Mouse (Mus musculus): ENCODE measurements around the gene Rest.
A peak's percentile ranks its signal among the peaks of the same experiment; 100 is the strongest.

GRCm38 (mm10) chr5:77217211-77217610, 48.1 kb upstream of the Rest start:
- TF ChIP-seq CTCF (IDR thresholded peaks at IDR 0.05; ENCODE audit: low read depth, low read length) (peak; percentile 60), POLR2A (IDR thresholded peaks at IDR 0.05; ENCODE audit: extremely low read depth, insufficient read depth, low read length) (no peak)

All from liver, adult 2 months (tissue).